Mouse (Mus musculus) ZHBTc4 (cell line): ENCODE data around the gene Dclre1a.
"Not testable (repeated sequence)": the region's sequence is repeated elsewhere in the genome, so short reads cannot be mapped to it uniquely, and the experiment has no call there.

ENCODE experiments used
- DNase-seq: peaks from one replicate; pipeline ENCODE4 v3.0.0-alpha.2; 2011; ENCODE audit warnings: low read depth, low spot score

The Dclre1a gene

GRCm38 (mm10) chr19:56548230-56549032, 409 bp upstream of the Dclre1a start, which contains the start of gene Nhlrc2:
Nhlrc2 (plus strand) TSS chr19:56548261.
- DNase-seq, result peak; percentile 93

GRCm38 (mm10) chr19:56546031-56546430, 2.0 kb downstream of the Dclre1a start:
- no peak for DNase-seq

GRCm38 (mm10) chr19:56544681-56545388, 3.2 kb downstream of the Dclre1a start:
- no peak for DNase-seq

GRCm38 (mm10) chr19:56543320-56543719, 4.7 kb downstream of the Dclre1a start:
- DNase-seq, result no peak

- peak; percentile 50 for DNase-seq
These were observed 12.3 kb downstream of the Dclre1a start for GRCm38 (mm10) chr19:56535765-56536164.

GRCm38 (mm10) chr19:56535064-56535463, 13.0 kb downstream of the Dclre1a start:
- no peak for DNase-seq

GRCm38 (mm10) chr19:56534337-56534736, 13.7 kb downstream of the Dclre1a start:
- no peak for DNase-seq

GRCm38 (mm10) chr19:56533291-56534071, 14.5 kb downstream of the Dclre1a start:
- DNase-seq, result no peak

GRCm38 (mm10) chr19:56531251-56531650, 16.8 kb downstream of the Dclre1a start:
- no peak for DNase-seq

- not testable (repeated sequence) for DNase-seq
These were observed 17.5 kb downstream of the Dclre1a start for GRCm38 (mm10) chr19:56530529-56530928.

- DNase-seq, result not testable (repeated sequence)
These were observed 28.6 kb downstream of the Dclre1a start for GRCm38 (mm10) chr19:56519408-56519807.

GRCm38 (mm10) chr19:56513527-56513926, 34.5 kb downstream of the Dclre1a start:
- not testable (repeated sequence) for DNase-seq

GRCm38 (mm10) chr19:56511207-56511606, 36.8 kb downstream of the Dclre1a start:
- DNase-seq, result not testable (repeated sequence)

GRCm38 (mm10) chr19:56503525-56503924, 44.5 kb downstream of the Dclre1a start:
- DNase-seq, result not testable (repeated sequence)

GRCm38 (mm10) chr19:56503069-56503468, 45.0 kb downstream of the Dclre1a start:
- not testable (repeated sequence) for DNase-seq

GRCm38 (mm10) chr19:56494157-56494556, 53.9 kb downstream of the Dclre1a start:
- DNase-seq, result not testable (repeated sequence)

- no peak for DNase-seq
These were observed 58.4 kb downstream of the Dclre1a start for GRCm38 (mm10) chr19:56489601-56490000.

- no peak for DNase-seq
These were observed 60.7 kb downstream of the Dclre1a start for GRCm38 (mm10) chr19:56487339-56487738.

GRCm38 (mm10) chr19:56486926-56487325, 61.1 kb downstream of the Dclre1a start:
- no peak for DNase-seq

- DNase-seq, result no peak
These were observed 62.4 kb downstream of the Dclre1a start for GRCm38 (mm10) chr19:56485376-56486271.
